Mouse (Mus musculus) adrenal gland, postnatal 14 days (tissue): ENCODE results near the gene Sec24b. TPM values are rescaled to one million over a fixed set of nuclear protein-coding genes. Genes with fewer than 3 reads are reported as not detected.

ENCODE experiments used
- total RNA-seq: library from RNA; stranded (reverse); gene quantifications from 2 replicates; pipeline ENCODE4 v1.2.3, GENCODE M21; 2021

Gene Sec24b
- total RNA-seq, 1 experiment from 2014 or later: 56.0 TPM

Other genes with a start within 250 kb of the Sec24b start
- 0.19 TPM in 1 of 2 replicates, not detected in the other for gene Rrh, start 239.0 kb downstream of the Sec24b start, total RNA-seq
- 67.1 and 89.6 TPM in 2 replicates for gene Gar1, start 230.2 kb downstream of the Sec24b start, total RNA-seq
- gene Cfi, start 225.7 kb downstream of the Sec24b start, total RNA-seq: 3.5 and 67.6 TPM in 2 replicates
- gene Pla2g12a, start 182.9 kb downstream of the Sec24b start, total RNA-seq: 56.0 and 62.7 TPM in 2 replicates
- 34.7 TPM in 2 replicates for gene Casp6, start 160.1 kb downstream of the Sec24b start, total RNA-seq
- 7.9 and 9.3 TPM in 2 replicates for gene Mcub, start 91.3 kb downstream of the Sec24b start, total RNA-seq
- gene Col25a1, start 69.9 kb upstream of the Sec24b start, total RNA-seq: 4.2 and 5.0 TPM in 2 replicates